Comparison of ENCODE assay signal across 28 mouse cellular contexts in genomic region chr9:44981676-44982075, GRCm38 (mm10). TPM values are rescaled to one million over a fixed set of nuclear protein-coding genes. Genes with fewer than 3 reads are reported as not detected.
A peak's percentile ranks its signal among the peaks of the same experiment; 100 is the strongest.
DNase-seq lines count a peak whose midpoint lies in the region; ATAC-seq lines count a peak whose summit lies in the region.
"Had no signal": no experiment of that assay in that cellular context is flagged by ENCODE, and none has a peak within 500 bp of the region (broad histone marks: within the 10 kb centered on the region; RNA-seq: fewer than 3 reads in every experiment).

Cd3d (plus strand) TSS chr9:44981786.

- no peaks in the 10 kb centered on the region; the same call in 1 of the 2 replicates for H3K27me3 ChIP-seq in intestine, embryonic 15.5 days (replicated peaks)
- H3K27me3 ChIP-seq: neural tube, embryonic 13.5 days had no signal

- H3K9me3 ChIP-seq in intestine, embryonic 15.5 days, result no peaks in the 10 kb centered on the region
- H3K9me3 ChIP-seq: embryonic facial prominence, embryonic 15.5 days; limb, embryonic 12.5 days; liver, embryonic 12.5 days; midbrain, embryonic 13.5 days; neural tube, embryonic 13.5 days had no signal

- no peak within 1 kb of the TSS for H3K27ac ChIP-seq in intestine, embryonic 15.5 days
- H3K27ac ChIP-seq: embryonic facial prominence, embryonic 15.5 days; limb, embryonic 12.5 days; liver, embryonic 12.5 days; macrophage; midbrain, embryonic 13.5 days; neural tube, embryonic 13.5 days; stomach, postnatal 0 days had no signal

- 79% methylated on average over 4 of the region's 4 CpGs for WGBS in intestine, embryonic 15.5 days

- H3K4me2 ChIP-seq in intestine, embryonic 15.5 days (replicated peaks), result no peak within 1 kb of the TSS
- H3K4me2 ChIP-seq: embryonic facial prominence, embryonic 15.5 days; limb, embryonic 12.5 days; liver, embryonic 12.5 days; lung, embryonic 14.5 days; midbrain, embryonic 13.5 days; neural tube, embryonic 13.5 days had no signal

- no peak within 1 kb of the TSS for H3K9ac ChIP-seq in intestine, embryonic 15.5 days
- H3K9ac ChIP-seq: embryonic facial prominence, embryonic 15.5 days; limb, embryonic 12.5 days; liver, embryonic 12.5 days; lung, embryonic 14.5 days; midbrain, embryonic 13.5 days; neural tube, embryonic 13.5 days had no signal

- no peaks in the 10 kb centered on the region for H3K36me3 ChIP-seq in intestine, embryonic 15.5 days
- H3K36me3 ChIP-seq: embryonic facial prominence, embryonic 15.5 days; limb, embryonic 12.5 days; liver, embryonic 12.5 days; midbrain, embryonic 13.5 days; neural tube, embryonic 13.5 days had no signal

- peak; percentile 23 for ATAC-seq in inflammation-experienced regulatory T-cells, adult 6 months
- no peak for ATAC-seq in intestine, embryonic 15.5 days
- no peak for ATAC-seq in erythroblast, adult 5-6 weeks (replicated peaks; ENCODE audit: low FRiP score, poor library complexity, severe bottlenecking)
- ATAC-seq: liver, embryonic 12.5 days; midbrain, embryonic 13.5 days had no signal

- no peaks in the 10 kb centered on the region for H3K4me1 ChIP-seq in intestine, embryonic 15.5 days (replicated peaks)
- H3K4me1 ChIP-seq: embryonic facial prominence, embryonic 15.5 days; midbrain, embryonic 13.5 days; neural tube, embryonic 13.5 days had no signal

- DNase-seq in CD4-positive helper T cell, adult 2 months (ENCODE audit: low read depth, low spot score), result peak; percentile 73
- peak; percentile 71 for DNase-seq in CD4-positive, CD25-positive, alpha-beta regulatory T cell, adult 2 months (ENCODE audit: low read depth, low spot score)
- peak; percentile 66 to 76 for DNase-seq in thymus, postnatal 10 days (ENCODE audit: low spot score in 2 of 2)
- no peak for DNase-seq in layer of hippocampus, adult 11-12 months (ENCODE audit: low spot score)
- DNase-seq: adrenal gland, postnatal 36 days; cerebellum, adult 18-20 months; cerebellum, postnatal 36 days; gastrocnemius, postnatal 10 days; heart, adult 11 months; kidney, adult 8-10 months; kidney, postnatal 14 days; lung, embryonic 14.5 days; right cerebral cortex, postnatal 14 days had no signal

- no peak within 1 kb of the TSS for H3K4me3 ChIP-seq in intestine, embryonic 15.5 days (replicated peaks)
- H3K4me3 ChIP-seq: embryonic facial prominence, embryonic 15.5 days; limb, embryonic 12.5 days; liver, embryonic 12.5 days; midbrain, embryonic 13.5 days; neural tube, embryonic 13.5 days had no signal

RNA-seq across cellular contexts. Expression of gene Cd3d, which starts in this region (rescaled TPM):
- polyA plus RNA-seq in inflammation-experienced regulatory T-cells, adult 6 months (2017; shearing (Covaris generic)), result 1,000 to 10,000 TPM in 1 of 3 experiments, 100 to 1,000 TPM in 2; 684 to 1,006 (median 966) TPM
- not detected in 2 replicates for polyA plus RNA-seq in intestine, embryonic 15.5 days (2015; fragmentation: Nextera tagmentation; extraction: Ambion mirVana)
- not detected in 2 replicates for total RNA-seq in erythroblast, adult 5-6 weeks (2015; ENCODE audit: low replicate concordance)
- total RNA-seq in erythroblast, adult 5-6 weeks (2017; ENCODE audit: low replicate concordance), result not detected in 2 replicates
- total RNA-seq: layer of hippocampus, postnatal 14 days; MEL had no signal
- polyA plus RNA-seq: embryonic facial prominence, embryonic 15.5 days; forebrain, embryonic 11.5 days; heart, embryonic 14.5 days; hindbrain, embryonic 11.5 days; limb, embryonic 12.5 days; liver, embryonic 12.5 days; lung, embryonic 14.5 days; midbrain, embryonic 13.5 days; neural tube, embryonic 13.5 days had no signal

Comparison
In these comparisons a context has a peak if more than half of its experiments do, and no peak if none do; other contexts are left out.
1. RNA of gene Cd3d (polyA plus RNA-seq): 684 to 1,006 TPM in inflammation-experienced regulatory T-cells, adult 6 months; not detected in intestine, embryonic 15.5 days; every median in the first group is over 100 times any median in the second.